Mouse (Mus musculus): ENCODE results near the gene Ankk1. TPM values are rescaled to one million over a fixed set of nuclear protein-coding genes. Genes with fewer than 3 reads are reported as not detected.

The Ankk1 gene
- not detected for total RNA-seq (2021)
- long read RNA-seq, experiment 1, result 0 reads
- long read RNA-seq, experiment 2, result 0 reads

- no peak for DNase-seq (ENCODE audit: low spot score in 2 of 2)
Observed at GRCm38 (mm10) chr9:49426921-49427320, at the start of gene Ankk1. Ankk1 (minus strand) TSS chr9:49427021.

GRCm38 (mm10) chr9:49472126-49472525, 45.3 kb upstream of the Ankk1 start:
- DNase-seq (ENCODE audit: low spot score in 2 of 2), result no peak

- no peak for DNase-seq (ENCODE audit: low spot score in 2 of 2)
Observed at GRCm38 (mm10) chr9:49470946-49471345, 44.1 kb upstream of the Ankk1 start.

DNA sequence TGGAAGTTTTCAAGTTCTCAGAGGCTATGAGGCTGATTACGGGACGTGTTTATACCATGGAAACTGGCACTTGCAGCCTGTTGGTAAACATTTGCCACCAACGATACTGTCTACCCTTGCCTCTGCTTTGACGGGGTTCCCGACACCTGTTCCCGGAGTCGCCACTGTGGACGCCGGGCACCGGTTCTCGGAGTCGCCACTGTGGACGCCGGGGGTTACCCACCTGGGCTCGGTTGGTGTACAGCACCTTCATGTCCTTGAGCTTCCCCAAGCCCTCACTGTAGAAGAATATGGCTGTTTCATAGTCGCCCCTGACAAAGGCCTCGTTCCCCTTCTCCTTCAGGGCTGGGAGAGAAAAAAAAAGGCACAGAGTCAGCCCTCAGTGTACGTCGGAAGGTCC, 43.2 kb upstream of the Ankk1 start:
- DNase-seq (ENCODE audit: low spot score in 2 of 2), result no peak

DNA sequence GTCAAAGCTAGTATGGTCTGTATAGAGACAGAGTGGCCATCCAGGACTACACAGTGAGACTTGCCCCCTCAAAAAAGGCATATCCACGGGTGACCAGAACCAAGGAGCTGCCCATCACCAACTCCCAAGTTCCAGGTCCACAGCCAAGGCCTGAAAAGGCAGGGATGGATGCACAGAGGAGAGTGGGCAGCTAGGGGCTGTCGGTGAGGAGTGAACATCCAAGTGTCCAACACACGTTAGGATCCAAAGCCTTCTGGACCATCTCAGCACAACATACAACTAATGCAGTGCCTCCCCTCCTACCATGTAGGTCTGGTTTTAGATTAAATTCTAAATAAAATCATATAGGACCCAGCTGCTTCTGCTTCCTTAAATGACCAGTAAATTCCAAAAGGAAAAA, 29.3 kb upstream of the Ankk1 start:
- DNase-seq (ENCODE audit: low spot score in 2 of 2), result no peak

- DNase-seq (ENCODE audit: low spot score in 2 of 2), result no peak
Observed at GRCm38 (mm10) chr9:49452396-49452795, 25.6 kb upstream of the Ankk1 start.

GRCm38 (mm10) chr9:49450491-49450890, 23.7 kb upstream of the Ankk1 start:
- no peak for DNase-seq (ENCODE audit: low spot score in 2 of 2)

DNA sequence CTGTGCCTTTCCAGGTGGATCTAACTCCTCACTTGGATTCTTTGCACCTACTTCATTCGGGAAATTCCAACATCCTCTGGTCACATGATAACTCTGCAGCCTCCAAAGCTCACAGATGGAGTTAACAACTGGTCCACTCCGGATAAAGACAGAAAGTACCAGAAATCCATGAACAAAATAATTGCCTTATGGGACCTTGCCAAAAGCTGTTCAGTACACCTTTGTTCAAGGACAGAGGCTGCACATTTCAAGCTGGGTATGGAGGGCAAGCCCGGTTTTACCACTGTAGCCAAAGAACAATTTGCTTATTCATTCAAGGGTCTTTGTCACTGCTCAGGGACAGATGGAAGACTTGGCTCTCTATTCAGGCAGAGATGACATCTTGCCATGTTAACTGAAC, 15.8 kb upstream of the Ankk1 start:
- DNase-seq (ENCODE audit: low spot score in 2 of 2), result no peak

DNA sequence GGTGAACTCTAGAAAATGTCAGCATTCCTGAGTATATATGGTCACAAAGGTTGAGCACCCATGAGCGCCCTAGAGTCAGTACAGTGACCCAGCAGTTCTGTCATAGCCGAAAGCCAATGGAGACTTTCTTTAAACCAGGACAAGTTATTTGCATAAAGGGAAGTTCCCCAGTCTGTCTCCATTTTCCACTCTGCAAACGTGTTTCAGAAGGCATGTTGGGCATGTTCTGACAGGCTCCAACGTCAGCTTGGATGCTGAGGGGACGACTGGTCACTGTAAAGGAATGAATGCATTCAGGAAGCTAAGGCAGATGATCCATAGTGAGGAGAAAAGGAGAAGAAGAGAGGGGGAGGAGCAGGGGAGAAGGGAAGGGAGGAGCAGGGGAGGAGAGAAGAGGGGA, 657 bp upstream of the Ankk1 start:
- DNase-seq (ENCODE audit: low spot score in 2 of 2), result no peak

DNA sequence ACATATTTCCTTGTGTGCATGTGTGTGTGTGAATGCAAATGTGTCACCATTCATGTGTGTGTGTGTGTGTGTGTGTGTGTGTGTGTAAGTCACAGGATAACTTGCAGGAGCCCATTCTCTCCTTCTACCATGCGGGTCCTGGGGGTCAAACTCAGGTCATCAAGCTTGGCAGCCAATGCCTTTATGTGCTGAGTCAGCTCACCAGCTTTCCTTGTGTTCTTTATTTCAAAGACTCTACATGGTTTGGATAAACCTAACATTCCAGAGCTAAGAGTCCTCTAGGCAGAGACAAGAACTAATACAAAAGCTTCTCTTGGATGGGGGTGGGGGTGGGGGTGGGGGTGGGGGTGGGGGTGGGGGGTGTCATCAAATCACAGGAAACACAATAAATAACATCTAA, 1.2 kb downstream of the Ankk1 start:
- no peak for DNase-seq (ENCODE audit: low spot score in 2 of 2)

DNA sequence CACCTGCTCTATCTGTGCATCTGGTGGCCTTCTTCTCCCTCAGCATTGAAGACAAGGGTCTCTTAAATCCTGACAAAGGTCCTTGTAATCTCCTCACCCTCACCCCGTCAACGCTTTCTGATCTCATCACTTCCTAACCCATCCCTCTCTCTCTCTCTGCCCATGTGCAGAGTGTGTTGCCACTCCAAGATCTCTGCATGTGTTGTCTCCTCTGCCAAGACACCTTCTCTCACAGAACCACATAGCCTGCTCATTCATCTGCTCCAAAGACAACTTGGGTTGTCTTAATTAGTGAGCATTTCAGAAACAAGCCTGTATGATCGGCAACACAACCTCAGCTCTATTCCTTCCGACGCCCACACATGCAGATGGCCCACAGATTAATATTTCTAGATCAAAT, 3.0 kb downstream of the Ankk1 start:
- no peak for DNase-seq (ENCODE audit: low spot score in 2 of 2)

DNA sequence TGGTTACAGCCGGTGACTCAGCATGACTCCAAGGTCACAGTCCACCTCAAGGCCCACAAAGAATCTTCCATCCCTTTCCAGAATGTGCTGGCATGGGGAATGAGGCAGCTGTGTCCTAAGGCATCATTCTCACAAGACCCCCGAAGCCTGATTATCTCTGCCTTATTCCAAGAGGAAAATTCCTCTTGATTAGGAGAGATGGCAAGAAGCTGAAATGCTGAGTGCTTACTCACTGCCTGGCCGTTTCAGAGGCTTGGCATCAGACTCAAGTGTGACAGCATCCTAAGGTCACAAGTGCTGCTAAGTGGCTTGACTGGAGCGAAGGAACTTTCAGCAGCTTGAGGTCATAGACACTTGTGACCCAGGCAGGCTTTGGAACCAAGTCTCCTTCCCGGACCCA, 16.2 kb downstream of the Ankk1 start:
- DNase-seq (ENCODE audit: low spot score in 2 of 2), result no peak

- DNase-seq (ENCODE audit: low spot score in 2 of 2), result no peak
Observed at GRCm38 (mm10) chr9:49407028-49407427, 19.8 kb downstream of the Ankk1 start.

GRCm38 (mm10) chr9:49403711-49404110, 23.1 kb downstream of the Ankk1 start:
- DNase-seq (ENCODE audit: low spot score in 2 of 2), result no peak

GRCm38 (mm10) chr9:49396006-49396405, 30.8 kb downstream of the Ankk1 start:
- no peak for DNase-seq (ENCODE audit: low spot score in 2 of 2)

- DNase-seq (ENCODE audit: low spot score in 2 of 2), result no peak
Observed at GRCm38 (mm10) chr9:49392242-49392641, 34.6 kb downstream of the Ankk1 start.

- DNase-seq (ENCODE audit: low spot score in 2 of 2), result no peak
Observed at GRCm38 (mm10) chr9:49386119-49386518, 40.7 kb downstream of the Ankk1 start.

GRCm38 (mm10) chr9:49385301-49385700, 41.5 kb downstream of the Ankk1 start:
- DNase-seq (ENCODE audit: low spot score in 2 of 2), result no peak

- DNase-seq (ENCODE audit: low spot score in 2 of 2), result no peak
Observed at GRCm38 (mm10) chr9:49384855-49385254, 42.0 kb downstream of the Ankk1 start.

DNA sequence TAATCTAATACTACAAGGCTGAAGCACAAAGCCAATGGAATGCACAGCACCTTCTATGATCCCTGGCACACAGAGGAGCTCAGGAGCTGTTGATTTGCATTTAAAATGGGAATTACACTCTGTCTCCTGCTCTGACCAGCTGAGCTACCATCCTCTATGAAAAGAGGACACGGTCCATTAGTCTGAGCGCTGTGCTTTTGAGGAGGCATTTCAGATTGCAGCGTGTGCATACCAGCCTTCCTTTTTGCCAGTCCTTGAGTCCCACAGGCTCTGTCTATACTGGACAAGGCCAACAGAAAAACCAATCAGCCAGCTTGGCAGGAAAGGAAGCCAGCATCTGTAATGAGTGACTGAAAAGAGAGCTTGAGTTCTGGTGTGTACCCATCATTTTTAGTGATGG, 42.8 kb downstream of the Ankk1 start:
- no peak for DNase-seq (ENCODE audit: low spot score in 2 of 2)

- no peak for DNase-seq (ENCODE audit: low spot score in 2 of 2)
Observed at GRCm38 (mm10) chr9:49379962-49380361, 46.9 kb downstream of the Ankk1 start.

DNA sequence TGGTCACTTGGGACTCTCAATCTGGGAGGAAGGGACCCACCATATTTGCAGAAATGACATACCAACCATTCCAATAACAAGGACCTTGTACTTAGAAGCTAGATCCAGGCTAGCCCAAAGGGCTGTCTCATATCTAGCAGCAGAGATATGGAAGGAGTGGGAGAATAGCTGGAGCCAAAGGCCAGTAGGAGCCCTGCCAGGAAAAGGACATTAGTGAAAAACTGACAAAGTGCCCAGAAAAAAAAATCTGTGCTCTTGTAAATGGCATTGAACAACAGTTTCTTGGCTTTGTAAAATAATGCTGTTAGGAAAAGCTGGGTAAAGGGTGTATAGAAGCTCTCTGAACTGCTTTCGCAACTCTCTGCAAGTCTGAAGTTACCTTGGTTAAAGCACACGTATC, 52.9 kb downstream of the Ankk1 start:
- DNase-seq (ENCODE audit: low spot score in 2 of 2), result no peak

- no peak for DNase-seq (ENCODE audit: low spot score in 2 of 2)
Observed at GRCm38 (mm10) chr9:49365763-49366162, 61.1 kb downstream of the Ankk1 start.
